Mouse (Mus musculus) midbrain, embryonic 13.5 days (tissue): ENCODE results near the gene Hyal3. TPM values are rescaled to one million over a fixed set of nuclear protein-coding genes. Genes with fewer than 3 reads are reported as not detected.

Source experiments
- ATAC-seq: fragments of 200-750 bp; cut with Nextera tagmentation; 2 replicates; pipeline ENCODE4 v1.8.0; 2017; ENCODE audit warnings: mild to moderate bottlenecking, moderate TSS enrichment, moderate library complexity
- H3K27ac ChIP-seq: fragments of 300-500 bp; sonication (generic); 2 replicates; pipeline ENCODE4 v1.5.1; 2015; ENCODE audit warnings: inconsistent platforms, mild to moderate bottlenecking, moderate library complexity
- H3K27me3 ChIP-seq: fragments of 300-500 bp; sonication (generic); 2 replicates; pipeline ENCODE4 v1.6.1; 2015; ENCODE audit warnings: mild to moderate bottlenecking, inconsistent platforms
- H3K36me3 ChIP-seq: fragments of 300-500 bp; sonication (generic); 2 replicates; pipeline ENCODE4 v1.6.1; 2015; ENCODE audit warnings: mild to moderate bottlenecking, inconsistent platforms
- H3K4me1 ChIP-seq: fragments of 300-500 bp; sonication (generic); replicated peaks from 2 replicates; pipeline ENCODE4 v1.6.1; 2015; ENCODE audit warnings: inconsistent platforms
- H3K4me2 ChIP-seq: fragments of 300-500 bp; sonication (generic); replicated peaks from 2 replicates; pipeline ENCODE4 v1.6.1; 2015; ENCODE audit warnings: moderate library complexity, mild to moderate bottlenecking, inconsistent platforms
- H3K4me3 ChIP-seq: fragments of 300-500 bp; sonication (generic); replicated peaks from 2 replicates; pipeline ENCODE4 v1.5.1; 2015; ENCODE audit warnings: mild to moderate bottlenecking, inconsistent platforms
- H3K9ac ChIP-seq: fragments of 300-500 bp; sonication (generic); replicated peaks from 2 replicates; pipeline ENCODE4 v1.6.1; 2015; ENCODE audit warnings: mild to moderate bottlenecking, inconsistent platforms
- H3K9me3 ChIP-seq: fragments of 300-500 bp; sonication (generic); 2 replicates; pipeline ENCODE4 v1.6.1; 2016; ENCODE audit warnings: mild to moderate bottlenecking, inconsistent platforms
- WGBS: fragments of 180-500 bp; shearing (Covaris S2); methylation state at CpG from one replicate; pipeline ENCODE4 v1.1.7; 2015; 5-methylcytosine and 5-hydroxymethylcytosine counted together
- polyA plus RNA-seq: library from polyadenylated mRNA; unstranded; fragments of >200 nt; fragmentation: Nextera tagmentation; extraction: Ambion mirVana; gene quantifications from 2 replicates; pipeline ENCODE4 v1.2.1, GENCODE M21; 2015

Gene Hyal3
- polyA plus RNA-seq, 1 experiment from 2014 or later, result 1.8 TPM

DNA sequence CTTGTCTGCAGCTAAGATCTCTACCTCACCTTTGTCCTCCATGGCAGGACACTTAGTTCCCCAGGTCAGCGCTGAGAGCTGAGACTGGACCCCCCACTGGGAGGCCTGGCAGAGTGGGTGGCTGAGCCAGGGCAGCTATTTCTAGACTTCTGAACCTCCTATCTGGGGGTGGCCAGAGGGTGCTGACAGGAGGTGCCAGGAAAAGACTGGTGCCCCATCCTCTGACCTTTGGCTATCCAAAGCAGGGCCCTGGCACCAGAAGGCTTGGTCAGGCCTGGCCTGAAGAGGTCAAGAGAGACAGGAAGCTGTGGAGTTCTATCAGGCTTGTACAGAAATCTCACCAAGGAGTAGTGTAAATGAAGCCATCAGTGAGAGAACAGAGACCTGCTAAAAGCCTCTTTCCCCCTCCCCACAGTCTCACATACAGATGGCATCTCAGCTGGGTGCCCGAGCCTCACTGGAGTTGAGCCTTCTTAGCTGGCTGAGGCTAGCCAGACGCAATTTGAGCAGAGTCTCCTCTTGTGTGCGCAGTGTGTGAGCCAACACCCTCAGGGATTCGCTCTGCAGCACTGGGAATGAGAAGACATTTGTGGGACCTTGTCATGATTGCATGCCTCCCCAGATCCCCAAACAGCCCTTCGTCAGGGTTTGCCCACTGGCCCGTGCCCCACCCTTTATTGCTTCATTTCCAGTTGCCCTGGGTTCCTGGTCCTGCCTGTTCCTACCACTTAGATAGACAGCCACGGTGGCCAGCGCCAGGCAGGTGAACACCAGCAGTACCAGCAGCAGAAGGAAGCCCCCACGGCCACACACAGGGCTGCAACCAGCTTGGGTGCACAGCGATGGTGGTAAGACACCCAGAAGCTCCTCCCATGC is 12.7 kb downstream of the Hyal3 start:
- H3K9me3 ChIP-seq, result no peaks in the 10 kb centered on the region
- no peak overlapping the region for H3K4me2 ChIP-seq
- WGBS, result 85% methylated on average over 11 of the region's 11 CpGs
- H3K27ac ChIP-seq, result no peak overlapping the region
- no peak for ATAC-seq
- no peak overlapping the region for H3K4me3 ChIP-seq
- no peak overlapping the region for H3K9ac ChIP-seq
- H3K36me3 ChIP-seq, result peaks cover 43% of the 10 kb centered on the region
- peaks cover 10% of the 10 kb centered on the region for H3K4me1 ChIP-seq
- H3K27me3 ChIP-seq, result no peaks in the 10 kb centered on the region

DNA sequence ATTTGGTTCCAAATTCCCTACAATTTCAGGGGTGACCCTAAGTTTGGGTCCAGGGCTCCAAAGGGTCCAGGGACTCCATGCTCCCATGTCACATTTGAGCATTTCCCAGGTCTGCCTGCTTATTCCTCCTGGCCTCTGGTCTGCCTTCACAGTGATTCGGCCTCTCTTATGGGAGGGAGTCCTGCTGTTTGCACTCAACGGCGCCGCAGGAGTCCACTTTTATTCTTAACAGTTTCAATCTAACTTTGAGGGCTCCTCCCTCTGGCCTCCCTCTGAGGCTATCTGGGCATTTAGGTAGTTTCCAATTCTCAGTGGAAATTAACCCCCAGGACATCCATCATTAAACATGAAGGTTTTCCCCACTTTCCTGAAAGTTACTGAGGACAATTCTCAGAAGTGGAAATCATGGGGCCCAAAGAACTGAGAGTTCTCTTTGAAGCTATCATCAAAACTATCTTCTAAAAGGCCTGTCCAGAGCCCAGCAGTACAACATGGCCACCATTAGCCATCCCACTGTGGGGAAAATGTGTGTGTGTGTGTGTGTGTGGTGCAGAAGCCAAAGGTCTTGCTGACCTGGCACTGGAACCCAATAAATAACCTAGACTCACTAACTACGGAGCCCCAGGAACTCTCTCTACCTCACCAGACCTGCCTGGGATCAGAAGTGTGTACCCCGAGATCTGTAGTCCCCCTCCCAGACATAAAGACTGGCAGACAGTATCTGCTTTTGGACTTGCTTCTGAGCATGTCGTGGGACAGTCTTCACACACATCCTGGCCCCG is 13.9 kb downstream of the Hyal3 start:
- peaks cover 43% of the 10 kb centered on the region for H3K36me3 ChIP-seq
- 80% methylated on average over 8 of the region's 8 CpGs for WGBS
- H3K9me3 ChIP-seq, result no peaks in the 10 kb centered on the region
- H3K27ac ChIP-seq, result no peak overlapping the region
- H3K4me3 ChIP-seq, result no peak overlapping the region
- no peak overlapping the region for H3K9ac ChIP-seq
- 0 out of 2 replicates have a peak, but pooled peaks cover 3% of the 10 kb centered on the region for H3K4me1 ChIP-seq
- no peaks in the 10 kb centered on the region for H3K27me3 ChIP-seq
- ATAC-seq, result no peak
- H3K4me2 ChIP-seq, result no peak overlapping the region

DNA sequence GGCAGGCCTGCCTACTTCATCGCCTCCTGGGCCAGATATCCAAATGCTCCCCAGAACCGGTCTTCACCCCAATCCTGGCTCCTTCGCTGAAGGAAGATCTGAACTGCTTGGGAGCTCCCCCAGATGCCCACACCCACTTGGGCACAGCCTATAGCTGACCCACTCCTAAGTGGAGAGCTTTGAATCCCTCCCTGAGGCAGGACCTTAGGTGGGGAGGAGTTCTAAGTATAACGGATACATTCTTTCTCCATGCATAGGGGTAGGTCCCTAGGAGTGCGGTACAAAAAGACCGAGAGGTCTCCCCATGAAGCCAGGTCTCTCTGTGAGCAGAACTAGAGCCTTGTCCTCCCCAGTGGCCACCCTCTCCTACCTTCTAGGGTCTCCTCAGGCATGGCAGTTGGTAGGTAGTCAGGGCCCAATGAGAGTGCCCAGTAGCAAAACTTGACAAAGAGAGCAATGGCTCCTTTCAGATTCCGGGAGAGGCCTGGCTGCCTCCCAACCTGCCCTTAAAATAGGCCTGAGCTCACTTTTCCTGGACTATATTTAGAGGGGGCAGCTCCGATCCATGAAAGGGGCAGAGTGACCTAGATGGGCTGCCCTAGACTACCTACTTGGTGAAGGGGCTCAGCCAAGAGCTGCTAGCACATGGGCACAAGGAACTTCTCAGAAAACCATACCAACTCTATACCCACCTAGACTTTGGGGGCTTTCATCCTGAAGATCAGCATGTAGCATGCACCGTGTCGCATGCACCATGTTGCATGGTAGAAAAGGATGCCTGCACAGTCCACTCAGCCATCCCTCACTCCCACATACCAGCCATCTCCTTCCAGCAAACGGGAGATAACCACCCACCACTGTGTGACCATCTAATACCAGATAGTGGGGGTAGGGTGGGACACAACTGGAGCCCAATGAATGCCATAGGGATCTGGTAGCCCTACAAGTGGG is 16.3 kb downstream of the Hyal3 start:
- H3K4me1 ChIP-seq, result 0 out of 2 replicates have a peak, but pooled peaks cover 3% of the 10 kb centered on the region
- H3K36me3 ChIP-seq, result peaks cover 23% of the 10 kb centered on the region
- no peaks in the 10 kb centered on the region for H3K27me3 ChIP-seq
- no peak overlapping the region for H3K4me3 ChIP-seq
- no peak overlapping the region for H3K27ac ChIP-seq
- ATAC-seq, result no peak
- no peaks in the 10 kb centered on the region for H3K9me3 ChIP-seq
- WGBS, result 92% methylated on average over 11 of the region's 11 CpGs
- no peak overlapping the region for H3K9ac ChIP-seq
- H3K4me2 ChIP-seq, result no peak overlapping the region

DNA sequence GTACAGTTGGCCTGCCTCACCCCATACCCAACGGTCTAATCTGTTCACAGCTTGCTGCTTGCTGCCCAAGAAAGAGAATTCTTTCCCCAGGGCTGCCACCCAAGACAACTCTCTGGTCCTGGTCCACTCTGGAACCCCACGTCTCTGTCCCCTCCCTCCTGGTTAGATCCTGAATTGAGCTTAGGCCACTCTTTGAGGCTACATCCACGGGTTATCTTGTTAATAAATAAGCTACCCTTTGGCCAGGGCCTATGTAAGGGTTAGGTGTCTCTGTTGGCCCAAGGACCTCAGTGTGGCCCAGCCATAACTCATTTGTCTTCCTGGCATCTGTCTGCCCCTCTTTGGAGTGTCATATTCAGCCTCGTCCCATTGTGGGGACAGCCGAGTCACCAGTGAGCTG is 17.8 kb downstream of the Hyal3 start:
- Histone ChIP-seq H3K9ac (no peak overlapping the region), H3K27ac (no peak overlapping the region), H3K4me1 (peaks cover 7% of the 10 kb centered on the region), H3K9me3 (no peaks in the 10 kb centered on the region), H3K27me3 (no peaks in the 10 kb centered on the region), H3K4me2 (no peak overlapping the region), H3K36me3 (peaks cover 8% of the 10 kb centered on the region), H3K4me3 (no peak overlapping the region)
- no peak for ATAC-seq
- 78% methylated on average over 5 of the region's 5 CpGs for WGBS

DNA sequence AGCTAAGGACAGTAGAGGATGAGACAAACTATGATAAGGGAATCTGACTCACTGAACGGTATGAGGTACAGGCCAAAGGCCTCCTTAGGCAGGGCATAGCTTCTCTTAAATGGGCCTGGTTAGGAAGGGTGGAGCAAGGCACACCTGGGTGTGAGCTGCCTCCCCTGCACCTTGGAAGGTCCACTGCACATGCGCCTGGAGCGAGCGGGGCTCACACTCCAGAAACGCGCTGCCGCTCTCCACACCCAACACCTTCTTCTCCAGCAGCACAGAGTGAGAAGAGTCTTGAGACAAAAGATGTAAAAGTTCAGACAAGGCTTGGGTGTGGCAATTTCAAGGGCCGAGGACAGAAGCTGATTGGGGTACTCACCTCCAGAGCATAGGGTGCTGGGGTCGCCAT is 18.8 kb downstream of the Hyal3 start:
- H3K4me1 ChIP-seq, result peaks cover 11% of the 10 kb centered on the region
- no peak overlapping the region for H3K9ac ChIP-seq
- no peaks in the 10 kb centered on the region for H3K9me3 ChIP-seq
- no peak for ATAC-seq
- WGBS, result 87% methylated on average over 9 of the region's 9 CpGs
- no peak overlapping the region for H3K27ac ChIP-seq
- no peaks in the 10 kb centered on the region for H3K36me3 ChIP-seq
- H3K4me2 ChIP-seq, result no peak overlapping the region
- H3K4me3 ChIP-seq, result no peak overlapping the region
- no peaks in the 10 kb centered on the region for H3K27me3 ChIP-seq

DNA sequence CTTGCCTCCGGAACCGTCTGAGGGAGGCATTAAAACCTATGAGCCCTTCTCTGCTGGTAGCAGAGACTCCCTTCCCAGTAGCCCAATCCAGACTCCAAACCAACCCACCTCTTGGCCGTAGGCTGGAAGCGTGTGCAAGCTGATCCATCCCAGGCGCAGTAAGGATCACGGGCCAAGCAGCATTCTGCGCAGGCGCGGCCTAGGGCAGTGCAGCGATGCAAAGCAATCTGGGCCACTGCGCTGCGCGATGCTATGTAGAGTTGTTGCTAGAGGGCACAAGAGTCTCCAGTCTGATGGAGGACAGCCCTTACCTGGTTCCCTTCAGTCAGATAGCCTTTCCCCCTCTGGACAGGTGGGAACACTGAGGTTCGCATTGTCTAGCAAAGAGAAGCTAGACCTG is 19.2 kb downstream of the Hyal3 start:
- no peaks in the 10 kb centered on the region for H3K27me3 ChIP-seq
- no peak for ATAC-seq
- no peak overlapping the region for H3K27ac ChIP-seq
- H3K9ac ChIP-seq, result no peak overlapping the region
- no peaks in the 10 kb centered on the region for H3K9me3 ChIP-seq
- H3K4me3 ChIP-seq, result no peak overlapping the region
- 83% methylated on average over 14 of the region's 14 CpGs for WGBS
- H3K4me1 ChIP-seq, result peaks cover 15% of the 10 kb centered on the region
- H3K4me2 ChIP-seq, result no peak overlapping the region
- H3K36me3 ChIP-seq, result no peaks in the 10 kb centered on the region

DNA sequence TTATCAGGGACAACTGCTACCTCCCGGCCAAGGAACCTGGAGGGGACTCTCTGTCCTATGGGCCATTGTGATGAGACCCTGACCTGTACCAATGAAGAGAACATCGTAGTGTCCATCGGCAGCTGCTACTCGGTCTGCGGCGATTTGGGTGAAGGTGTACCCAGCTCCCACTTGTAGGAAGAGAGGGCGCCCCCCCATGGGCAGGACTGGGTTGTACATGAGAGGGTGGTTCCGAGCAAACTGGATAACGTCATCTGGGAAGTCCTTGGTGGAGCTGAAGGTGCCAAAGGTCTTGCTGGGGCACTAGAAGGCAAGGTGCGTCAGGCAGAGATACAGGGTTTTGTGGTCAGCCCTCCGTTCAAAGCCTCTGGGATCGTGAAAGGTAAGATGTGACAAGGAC is 20.1 kb downstream of the Hyal3 start:
- Histone ChIP-seq H3K9me3 (no peaks in the 10 kb centered on the region), H3K27me3 (no peaks in the 10 kb centered on the region), H3K27ac (no peak overlapping the region), H3K4me1 (peaks cover 24% of the 10 kb centered on the region), H3K4me3 (no peak overlapping the region), H3K9ac (no peak overlapping the region), H3K4me2 (no peak overlapping the region), H3K36me3 (no peaks in the 10 kb centered on the region)
- no peak for ATAC-seq
- 84% methylated on average over 12 of the region's 12 CpGs for WGBS

DNA sequence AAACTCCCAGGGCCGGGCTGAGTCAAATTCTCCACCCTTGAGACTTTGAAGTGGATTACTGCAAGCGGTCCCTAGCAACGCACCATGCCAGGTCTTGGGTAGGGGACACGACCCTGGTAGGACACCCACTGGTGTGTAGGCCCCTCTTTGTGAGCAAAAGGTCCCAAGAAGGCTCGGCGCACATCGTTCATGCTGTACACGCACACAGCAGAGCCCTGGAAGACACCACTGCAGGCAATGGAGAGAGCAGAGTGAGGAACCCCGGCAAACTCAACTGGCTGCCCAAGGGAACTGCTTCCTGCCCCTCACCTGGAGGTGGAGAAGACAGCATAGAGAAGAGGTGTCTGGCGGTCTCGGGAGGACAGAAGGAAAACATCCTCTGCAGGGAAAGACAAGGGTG is 20.7 kb downstream of the Hyal3 start:
- Histone ChIP-seq H3K27me3 (no peaks in the 10 kb centered on the region), H3K4me3 (no peak overlapping the region), H3K9ac (no peak overlapping the region), H3K27ac (no peak overlapping the region), H3K36me3 (no peaks in the 10 kb centered on the region), H3K4me2 (no peak overlapping the region), H3K4me1 (peaks cover 27% of the 10 kb centered on the region), H3K9me3 (no peaks in the 10 kb centered on the region)
- no peak for ATAC-seq
- 88% methylated on average over 11 of the region's 11 CpGs for WGBS

DNA sequence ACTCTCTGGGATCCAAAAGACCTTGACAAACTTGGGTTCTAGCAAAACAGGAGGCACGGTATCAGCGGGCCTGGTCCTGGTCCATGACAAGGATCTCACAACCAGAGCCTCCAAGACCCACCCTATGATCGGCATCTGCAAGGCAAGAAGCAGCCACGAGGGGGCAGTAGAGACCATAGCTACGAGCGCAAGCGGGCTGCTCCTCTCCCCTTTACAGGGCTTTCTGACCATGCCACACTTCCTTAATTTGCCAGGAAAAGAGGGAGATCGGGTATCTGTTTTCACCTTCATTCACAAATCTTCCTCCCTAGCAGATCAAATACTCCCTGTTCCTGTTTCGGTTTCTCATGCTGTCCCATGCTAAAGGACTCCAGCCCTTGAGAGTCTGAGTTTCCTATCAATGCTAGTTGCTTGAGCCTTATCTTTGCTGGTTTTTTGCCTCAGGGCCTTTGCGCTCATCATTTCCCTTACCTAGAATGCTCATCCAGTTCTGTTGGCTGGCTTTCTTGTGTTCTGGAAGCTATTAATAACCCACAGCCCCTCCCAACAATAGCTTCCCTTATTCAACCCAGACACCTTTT is 21.5 kb downstream of the Hyal3 start:
- Histone ChIP-seq H3K9ac (no peak overlapping the region; the same call in 1 of the 2 replicates), H3K4me1 (peaks cover 35% of the 10 kb centered on the region), H3K27ac (peak overlapping the region; percentile 60), H3K4me3 (no peak overlapping the region), H3K36me3 (no peaks in the 10 kb centered on the region), H3K27me3 (no peaks in the 10 kb centered on the region), H3K9me3 (no peaks in the 10 kb centered on the region), H3K4me2 (no peak overlapping the region)
- peak; percentile 74 for ATAC-seq
- 15% methylated on average over 10 of the region's 10 CpGs for WGBS

DNA sequence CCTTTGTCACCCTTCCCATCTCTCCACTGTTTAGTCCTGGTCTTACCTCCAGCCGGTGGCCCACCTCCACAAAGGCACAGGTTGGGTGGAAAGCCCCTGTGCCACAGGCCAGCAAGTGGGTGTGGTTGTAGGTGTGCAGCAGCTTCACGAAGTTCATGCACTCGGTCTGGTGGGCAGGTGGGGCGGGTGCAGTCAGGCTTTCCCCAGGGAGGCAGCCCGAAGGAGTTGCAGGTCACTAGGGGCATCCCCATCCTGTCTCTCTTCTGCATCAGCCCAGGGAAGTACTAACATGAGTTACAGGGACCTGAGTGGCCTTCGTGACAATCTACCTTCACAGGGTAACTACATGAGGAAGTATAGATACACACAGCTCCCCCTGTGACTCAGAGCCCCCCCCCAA is 22.6 kb downstream of the Hyal3 start:
- peaks cover 44% of the 10 kb centered on the region for H3K4me1 ChIP-seq

DNA sequence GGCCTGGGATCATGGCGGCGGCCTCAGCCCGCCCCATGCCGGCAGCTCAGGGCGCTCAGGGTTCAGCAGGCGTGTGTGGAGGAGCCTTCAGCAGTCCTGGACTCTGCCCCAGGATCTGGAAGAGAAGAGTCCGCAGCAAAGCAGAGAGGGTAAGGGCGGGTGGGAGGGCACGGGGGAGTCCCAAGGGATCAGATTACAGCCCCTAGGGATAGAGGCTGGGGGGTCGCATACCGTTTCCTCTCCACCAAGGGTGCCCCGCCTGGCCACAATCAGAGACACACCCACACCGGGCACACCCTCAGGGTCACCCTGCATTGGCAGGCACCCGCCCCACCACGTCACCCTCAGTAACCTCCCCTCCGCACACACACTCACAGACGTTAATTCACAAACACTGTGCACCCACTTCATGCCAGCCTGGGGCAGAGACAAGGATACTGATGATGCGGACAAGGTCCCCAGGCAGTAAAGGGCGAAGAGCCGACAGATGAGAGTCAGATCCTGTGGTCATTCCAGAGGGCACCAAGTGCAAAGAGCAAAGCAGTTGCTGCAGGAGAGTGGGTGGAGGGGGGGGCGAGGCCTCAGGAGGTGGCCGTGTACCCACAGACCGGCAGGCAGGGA is 24.5 kb downstream of the Hyal3 start:
- no peaks in the 10 kb centered on the region for H3K27me3 ChIP-seq
- peak overlapping the region; percentile 15 for H3K4me2 ChIP-seq
- WGBS, result 37% methylated on average over 23 of the region's 23 CpGs

More for the DNA sequence above, 22.6 kb downstream of the Hyal3 start:
- Histone ChIP-seq H3K36me3 (no peaks in the 10 kb centered on the region), H3K9ac (no peak overlapping the region), H3K9me3 (no peaks in the 10 kb centered on the region), H3K4me2 (no peak overlapping the region), H3K27me3 (no peaks in the 10 kb centered on the region), H3K27ac (no peak overlapping the region), H3K4me3 (no peak overlapping the region)
- WGBS, result 89% methylated on average over 6 of the region's 6 CpGs
- ATAC-seq, result no peak

More for the DNA sequence above, 24.5 kb downstream of the Hyal3 start:
- no peaks in the 10 kb centered on the region for H3K36me3 ChIP-seq
- peak overlapping the region; percentile 49 for H3K9ac ChIP-seq
- no peak overlapping the region; the same call in 1 of the 2 replicates for H3K27ac ChIP-seq
- no peaks in the 10 kb centered on the region for H3K9me3 ChIP-seq
- peaks cover 59% of the 10 kb centered on the region for H3K4me1 ChIP-seq
- H3K4me3 ChIP-seq, result no peak overlapping the region
- ATAC-seq, result no peak
